Comparison of ENCODE assay signal across 31 mouse cellular contexts in genomic region chr13:30880310-30880709, GRCm38 (mm10).
"Had no signal": no experiment of that assay in that cellular context is flagged by ENCODE, and none has a peak within 500 bp of the region (broad histone marks: within the 10 kb centered on the region; RNA-seq: fewer than 3 reads in every experiment).

No protein-coding gene starts in this region.

- H3K4me3 ChIP-seq: heart, embryonic 12.5 days; heart, embryonic 13.5 days; heart, embryonic 15.5 days; hindbrain, embryonic 10.5 days; hindbrain, embryonic 12.5 days; hindbrain, embryonic 13.5 days; hindbrain, embryonic 15.5 days; intestine, embryonic 15.5 days; kidney, embryonic 15.5 days; layer of hippocampus, adult 2 months; left cerebral cortex, adult 2 months had no signal

- H3K27me3 ChIP-seq: heart, embryonic 12.5 days; heart, embryonic 13.5 days; heart, embryonic 15.5 days; hindbrain, embryonic 12.5 days; hindbrain, embryonic 13.5 days; hindbrain, embryonic 15.5 days; intestine, embryonic 15.5 days; kidney, embryonic 15.5 days had no signal

- H3K27ac ChIP-seq: heart, embryonic 13.5 days; heart, embryonic 15.5 days; hindbrain, embryonic 10.5 days; hindbrain, embryonic 12.5 days; hindbrain, embryonic 13.5 days; hindbrain, embryonic 14.5 days; hindbrain, embryonic 15.5 days; hindbrain, postnatal 0 days; intestine, embryonic 15.5 days; kidney, embryonic 15.5 days; kidney, postnatal 0 days; layer of hippocampus, adult 2 months; left cerebral cortex, adult 2 months had no signal

- DNase-seq: heart, postnatal 10 days; heart, postnatal 14 days; heart, postnatal 36 days; heart, postnatal 4 days; kidney, adult 11 months; kidney, adult 18-20 months; kidney, adult 2 months; kidney, adult 8-10 months; kidney, adult 9 months; kidney, postnatal 10 days; kidney, postnatal 14 days; kidney, postnatal 25 days; kidney, postnatal 36 days; kidney, postnatal 4 days; layer of hippocampus, adult 9-11 months; layer of hippocampus, postnatal 36 days had no signal

- H3K9ac ChIP-seq: heart, embryonic 12.5 days; heart, embryonic 13.5 days; heart, embryonic 15.5 days; hindbrain, embryonic 12.5 days; hindbrain, embryonic 13.5 days; hindbrain, embryonic 14.5 days; hindbrain, embryonic 15.5 days; intestine, embryonic 15.5 days; kidney, embryonic 15.5 days had no signal

- H3K4me1 ChIP-seq: heart, embryonic 12.5 days; heart, embryonic 13.5 days; heart, embryonic 15.5 days; hindbrain, embryonic 10.5 days; hindbrain, embryonic 12.5 days; hindbrain, embryonic 13.5 days; hindbrain, embryonic 15.5 days; intestine, embryonic 15.5 days; kidney, embryonic 15.5 days had no signal

- H3K4me2 ChIP-seq: heart, embryonic 11.5 days; heart, embryonic 12.5 days; heart, embryonic 13.5 days; heart, embryonic 15.5 days; hindbrain, embryonic 12.5 days; hindbrain, embryonic 13.5 days; hindbrain, embryonic 14.5 days; hindbrain, embryonic 15.5 days; intestine, embryonic 15.5 days; kidney, embryonic 15.5 days had no signal

- H3K9me3 ChIP-seq: heart, embryonic 12.5 days; heart, embryonic 13.5 days; heart, embryonic 15.5 days; hindbrain, embryonic 10.5 days; hindbrain, embryonic 12.5 days; hindbrain, embryonic 13.5 days; hindbrain, embryonic 15.5 days; intestine, embryonic 15.5 days; kidney, embryonic 15.5 days had no signal
